Mouse (Mus musculus) myocyte (in vitro differentiated cells): Measurements from ENCODE around the gene Slc9a1. TPM values are rescaled to one million over a fixed set of nuclear protein-coding genes. Genes with fewer than 3 reads are reported as not detected.

Experiments used
- H3K27me3 ChIP-seq: one replicate; pipeline ENCODE4 v1.6.1; 2011; ENCODE audit not compliant: control insufficient read depth, insufficient read depth, insufficient read length
- H3K36me3 ChIP-seq: one replicate; pipeline ENCODE4 v1.6.1; 2011; ENCODE audit not compliant: control insufficient read depth, insufficient read depth
- H3K4me2 ChIP-seq: one replicate; pipeline ENCODE4 v1.6.1; 2011; ENCODE audit warnings: low read depth, control low read depth
- H3K4me3 ChIP-seq: one replicate; pipeline ENCODE4 v1.5.1; 2011; ENCODE audit warnings: mild to moderate bottlenecking, control low read depth, moderate library complexity
- H3K79me2 ChIP-seq: one replicate; pipeline ENCODE4 v1.6.1; 2011; ENCODE audit not compliant: control insufficient read depth, insufficient read depth
- H3ac ChIP-seq: one replicate; pipeline ENCODE4 v1.6.1; 2011; ENCODE audit not compliant: control insufficient read depth, insufficient read length
- CEBPB ChIP-seq: IDR thresholded peaks from 2 replicates; pipeline ENCODE4 v1.6.1; 2011; ENCODE audit warnings: mild to moderate bottlenecking, moderate library complexity; ENCODE audit not compliant: poor library complexity, insufficient read depth, severe bottlenecking
- E2F4 ChIP-seq: IDR thresholded peaks from one replicate; pipeline ENCODE4 v1.6.1; 2011; ENCODE audit warnings: mild to moderate bottlenecking, control low read depth, moderate library complexity; ENCODE audit not compliant: insufficient read depth
- MAX ChIP-seq: IDR thresholded peaks from one replicate; pipeline ENCODE4 v1.6.1; 2011; ENCODE audit warnings: low read depth, mild to moderate bottlenecking, control low read depth
- MYOD1 ChIP-seq, 3 experiments: IDR thresholded peaks; one replicate each; pipeline ENCODE4 v1.6.1; 2011; ENCODE audit warnings: control low read depth in 2 of 3, low read depth in 2 of 3, mild to moderate bottlenecking in 2 of 3, moderate library complexity in 1 of 3; ENCODE audit not compliant: insufficient read length in 2 of 3, control insufficient read depth in 1 of 3
- MYOG ChIP-seq, 3 experiments: IDR thresholded peaks; one replicate each; pipeline ENCODE4 v1.6.1; 2011; ENCODE audit warnings: control low read depth in 2 of 3, low read depth in 2 of 3, mild to moderate bottlenecking in 2 of 3; ENCODE audit not compliant: insufficient read length in 2 of 3, control insufficient read depth in 1 of 3, insufficient read depth in 1 of 3
- POLR2A ChIP-seq: IDR thresholded peaks from one replicate; pipeline ENCODE4 v1.6.1; 2011; ENCODE audit warnings: low read depth, mild to moderate bottlenecking, control low read depth, moderate library complexity; ENCODE audit not compliant: insufficient read length
- POLR2AphosphoS2 ChIP-seq: IDR thresholded peaks from one replicate; pipeline ENCODE4 v1.6.1; 2011; ENCODE audit warnings: low read depth, control low read depth; ENCODE audit not compliant: insufficient read length
- REST ChIP-seq: IDR thresholded peaks from one replicate; pipeline ENCODE4 v1.6.1; 2011; ENCODE audit warnings: mild to moderate bottlenecking, control low read depth, moderate library complexity; ENCODE audit not compliant: insufficient read depth, insufficient read length
- SRF ChIP-seq: IDR thresholded peaks from one replicate; pipeline ENCODE4 v1.6.1; 2011; ENCODE audit warnings: low read depth; ENCODE audit not compliant: control insufficient read depth, insufficient read length
- TCF12 ChIP-seq: IDR thresholded peaks from one replicate; pipeline ENCODE4 v1.6.1; 2011; ENCODE audit warnings: mild to moderate bottlenecking, control low read depth; ENCODE audit not compliant: poor library complexity, insufficient read depth, severe bottlenecking
- TCF3 ChIP-seq: IDR thresholded peaks from one replicate; pipeline ENCODE4 v1.6.1; 2011; ENCODE audit warnings: low read depth, control low read depth; ENCODE audit not compliant: insufficient read length
- USF1 ChIP-seq: IDR thresholded peaks from one replicate; pipeline ENCODE4 v1.6.1; 2011; ENCODE audit warnings: low read depth, mild to moderate bottlenecking, control low read depth, moderate library complexity
- polyA plus RNA-seq: library from polyadenylated mRNA; unstranded; fragments of >200 nt; fragmentation: generic; extraction: Trizol; gene quantifications from one replicate; pipeline ENCODE4 v1.2.1, GENCODE M21; 2012; ENCODE audit warnings: missing spikeins

The Slc9a1 gene
- polyA plus RNA-seq, 1 experiment, result 23.3 TPM

DNA sequence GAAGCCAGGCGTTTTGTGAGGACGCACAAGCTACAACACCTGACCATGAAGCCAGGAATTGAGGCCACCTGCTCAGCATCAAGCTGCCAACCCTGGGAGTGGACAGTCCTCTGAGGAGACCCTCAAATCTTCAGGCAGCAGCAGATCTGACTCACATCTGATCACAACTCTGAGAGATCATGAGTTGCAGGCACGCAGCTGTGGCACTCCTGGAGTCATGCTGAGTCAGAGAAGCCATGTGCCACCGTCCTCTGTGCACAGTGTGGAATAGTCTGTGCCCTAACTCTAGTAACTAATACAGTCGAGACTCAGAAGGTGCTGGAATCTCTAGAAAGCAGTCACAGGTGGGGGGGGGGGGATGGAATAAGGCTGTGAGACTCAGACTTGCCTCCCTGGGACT, 77.9 kb downstream of the Slc9a1 start:
- no peak for TF ChIP-seq USF1
- no peak for TF ChIP-seq TCF3
- peak; percentile 0 to 74 (median 58) for TF ChIP-seq MYOG (IDR thresholded peaks at IDR 0.05; ENCODE audit: control insufficient read depth in 1 of 3, insufficient read depth in 1 of 3, insufficient read length in 2 of 3, low read depth in 2 of 3)
- no peak for TF ChIP-seq SRF
- TF ChIP-seq E2F4, result no peak
- no peak for TF ChIP-seq POLR2AphosphoS2
- peak; percentile 37 to 78 (median 50) for TF ChIP-seq MYOD1 (IDR thresholded peaks at IDR 0.05; ENCODE audit: control insufficient read depth in 1 of 3, insufficient read length in 2 of 3, low read depth in 2 of 3)
- no peak for TF ChIP-seq MAX
- TF ChIP-seq POLR2A, result no peak
- no peak for TF ChIP-seq TCF12
- Histone ChIP-seq H3K4me2 (peak overlapping the region; percentile 6), H3K79me2 (no peaks in the 10 kb centered on the region), H3K4me3 (no peak overlapping the region), H3K27me3 (no peaks in the 10 kb centered on the region), H3ac (no peak overlapping the region), H3K36me3 (no peaks in the 10 kb centered on the region)

DNA sequence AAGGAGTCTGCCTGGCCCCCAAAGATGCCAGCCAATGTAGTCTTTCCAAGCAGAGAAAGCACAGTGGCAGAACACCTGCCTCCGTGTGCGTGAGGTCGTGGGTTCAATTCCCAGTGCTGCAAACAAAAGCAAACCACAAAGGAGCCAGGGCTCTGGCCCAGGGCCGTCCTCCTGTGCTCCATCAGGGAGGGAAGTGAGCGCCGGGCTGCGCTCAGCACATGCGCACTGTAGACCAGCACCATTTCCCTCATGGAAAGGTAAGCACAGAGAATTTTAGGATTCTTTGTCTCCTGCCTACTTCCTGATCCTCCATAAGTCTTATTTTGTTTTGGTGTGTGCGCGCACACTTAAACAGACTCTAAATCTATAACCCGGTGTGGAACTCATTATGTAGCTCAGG, 78.5 kb downstream of the Slc9a1 start:
- Histone ChIP-seq H3K36me3 (no peaks in the 10 kb centered on the region), H3K27me3 (no peaks in the 10 kb centered on the region), H3K79me2 (no peaks in the 10 kb centered on the region), H3K4me3 (no peak overlapping the region), H3ac (no peak overlapping the region), H3K4me2 (no peak overlapping the region)
- TF ChIP-seq USF1 (no peak), MAX (no peak), REST (no peak), MYOD1 (IDR thresholded peaks at IDR 0.05; ENCODE audit: control insufficient read depth in 1 of 3, insufficient read length in 2 of 3, low read depth in 2 of 3) (no peak), SRF (no peak), POLR2AphosphoS2 (no peak), MYOG (IDR thresholded peaks at IDR 0.05; ENCODE audit: control insufficient read depth in 1 of 3, insufficient read depth in 1 of 3, insufficient read length in 2 of 3, low read depth in 2 of 3) (no peak), CEBPB (no peak)

DNA sequence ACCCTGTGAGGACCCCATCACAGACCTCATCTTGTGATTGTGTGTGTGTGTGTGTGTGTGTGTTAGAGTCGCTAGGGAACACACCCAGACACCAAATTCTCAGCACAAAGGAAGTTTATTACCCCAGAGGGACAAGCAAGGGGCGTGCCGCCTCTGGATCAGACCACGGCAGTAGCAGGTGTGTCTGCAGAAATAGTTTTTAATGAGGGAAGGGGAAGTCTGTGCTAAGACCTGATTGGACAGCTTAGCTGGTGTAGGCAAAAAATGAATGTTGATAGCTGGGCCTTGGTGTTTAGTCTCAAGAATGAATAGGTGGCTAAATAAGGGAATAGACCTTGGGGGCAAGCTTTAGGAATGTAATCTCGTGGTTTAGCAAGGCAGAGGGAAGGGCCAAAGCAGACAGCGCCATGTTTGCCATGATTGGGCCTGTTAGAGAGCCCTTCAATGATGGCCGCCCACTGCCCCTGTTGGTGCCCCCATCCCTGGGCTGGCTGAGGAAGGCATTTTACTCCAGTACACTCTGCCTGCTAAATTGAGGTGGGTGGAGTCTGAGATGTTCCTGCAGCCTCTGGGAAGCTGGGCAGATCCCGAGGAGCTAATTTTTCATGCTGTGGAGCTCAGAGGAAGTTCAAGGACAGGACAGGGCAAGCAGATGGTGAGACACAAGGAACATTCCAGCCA, 79.3 kb downstream of the Slc9a1 start:
- Histone ChIP-seq H3K4me3 (no peak overlapping the region), H3ac (no peak overlapping the region), H3K79me2 (no peaks in the 10 kb centered on the region), H3K4me2 (no peak overlapping the region), H3K27me3 (no peaks in the 10 kb centered on the region), H3K36me3 (no peaks in the 10 kb centered on the region)
- peak in 1 of 3 experiments; percentile 41 for TF ChIP-seq MYOD1 (IDR thresholded peaks at IDR 0.05; ENCODE audit: control insufficient read depth in 1 of 3, insufficient read length in 2 of 3, low read depth in 2 of 3)
- TF ChIP-seq USF1, result no peak

DNA sequence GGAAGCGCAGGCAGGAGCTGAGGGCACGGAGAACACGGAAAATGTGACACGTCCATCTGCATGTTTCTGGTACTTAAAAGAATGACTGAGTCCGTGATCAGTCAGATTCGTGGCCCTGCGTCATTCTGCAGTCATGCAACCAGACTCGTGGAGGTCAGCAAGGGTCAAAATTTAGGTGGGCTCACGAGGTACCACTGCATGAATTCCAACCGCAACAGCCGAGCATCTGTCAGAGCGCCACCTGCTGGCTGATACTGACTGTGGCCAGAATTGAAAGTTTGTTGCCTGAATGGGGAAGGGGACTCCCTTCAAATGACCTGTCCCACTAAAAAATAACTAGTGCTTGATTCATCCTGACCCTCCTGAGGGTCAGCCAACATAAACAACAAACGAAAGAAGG, 80.2 kb downstream of the Slc9a1 start:
- TF ChIP-seq E2F4 (no peak), TCF12 (no peak), CEBPB (no peak), MYOD1 (IDR thresholded peaks at IDR 0.05; ENCODE audit: control insufficient read depth in 1 of 3, insufficient read length in 2 of 3, low read depth in 2 of 3) (no peak), USF1 (no peak), REST (no peak), TCF3 (no peak), MAX (no peak), SRF (no peak), POLR2AphosphoS2 (no peak), MYOG (IDR thresholded peaks at IDR 0.05; ENCODE audit: control insufficient read depth in 1 of 3, insufficient read depth in 1 of 3, insufficient read length in 2 of 3, low read depth in 2 of 3) (no peak)
- Histone ChIP-seq H3K36me3 (no peaks in the 10 kb centered on the region), H3K4me3 (no peak overlapping the region), H3K79me2 (no peaks in the 10 kb centered on the region), H3K4me2 (no peak overlapping the region), H3K27me3 (no peaks in the 10 kb centered on the region), H3ac (no peak overlapping the region)

DNA sequence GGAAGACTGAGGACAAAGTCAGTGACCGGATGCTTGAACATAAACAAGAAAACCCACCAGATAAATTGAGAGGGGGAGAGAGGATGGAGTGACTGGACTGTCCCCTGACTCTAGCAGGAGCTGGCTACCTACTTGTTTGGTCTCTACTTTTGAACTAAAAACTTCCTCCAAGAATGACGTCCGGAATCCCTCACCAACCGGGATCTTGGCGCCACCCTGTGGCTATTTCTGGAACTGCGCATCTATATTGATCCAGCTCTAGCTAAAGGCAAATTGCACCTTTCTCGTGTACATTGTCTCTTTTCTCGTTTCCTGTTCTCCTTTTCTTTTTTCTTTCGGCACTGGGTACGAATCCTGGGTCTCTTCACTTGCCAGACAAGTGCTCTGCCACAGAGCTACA, 82.0 kb downstream of the Slc9a1 start:
- Histone ChIP-seq H3K36me3 (no peaks in the 10 kb centered on the region), H3ac (no peak overlapping the region), H3K27me3 (no peaks in the 10 kb centered on the region), H3K4me3 (no peak overlapping the region), H3K4me2 (no peak overlapping the region), H3K79me2 (no peaks in the 10 kb centered on the region)
- no peak for TF ChIP-seq CEBPB
- no peak for TF ChIP-seq USF1
- no peak for TF ChIP-seq MYOG (IDR thresholded peaks at IDR 0.05; ENCODE audit: control insufficient read depth in 1 of 3, insufficient read depth in 1 of 3, insufficient read length in 2 of 3, low read depth in 2 of 3)
- TF ChIP-seq E2F4, result no peak
- TF ChIP-seq SRF, result no peak
- no peak for TF ChIP-seq TCF12
- TF ChIP-seq POLR2A, result no peak
- no peak for TF ChIP-seq MYOD1 (IDR thresholded peaks at IDR 0.05; ENCODE audit: control insufficient read depth in 1 of 3, insufficient read length in 2 of 3, low read depth in 2 of 3)
